Mouse (Mus musculus): ENCODE data around the gene Ecm2.

DNA sequence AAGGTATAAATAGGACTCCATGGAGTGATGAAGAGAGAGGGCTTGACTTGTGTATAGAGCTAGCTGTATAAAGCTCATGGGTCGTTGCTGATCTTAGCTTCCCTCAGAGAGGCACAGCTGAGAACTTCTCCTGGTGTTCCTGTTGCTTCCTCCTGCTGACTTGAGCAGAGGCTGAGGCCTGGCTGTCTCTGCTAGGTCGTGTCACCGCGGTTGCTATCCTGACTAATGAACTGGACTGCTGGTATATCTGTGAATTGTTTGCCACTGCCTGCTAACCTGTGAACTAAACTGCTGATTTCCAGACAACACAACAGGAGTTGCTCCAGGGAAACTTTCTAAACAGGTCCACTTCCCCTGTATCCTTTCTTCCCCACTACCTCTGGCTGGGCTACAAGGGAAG, 34.3 kb upstream of the Ecm2 start:
- TF ChIP-seq GATA1 (IDR thresholded peaks at IDR 0.05; ENCODE audit: low read length) (no peak), TAL1 (IDR thresholded peaks at IDR 0.05; ENCODE audit: low read length) (no peak)
